In genomic region chr10:18777546-18777945, GRCm38 (mm10) we compare ENCODE assay signal across 30 mouse cellular contexts. TPM values are rescaled to one million over a fixed set of nuclear protein-coding genes. Genes with fewer than 3 reads are reported as not detected.
DNase-seq lines count a peak whose midpoint lies in the region; ATAC-seq and TF ChIP-seq lines count a peak whose summit lies in the region.
"Had no signal": no experiment of that assay in that cellular context is flagged by ENCODE, and none has a peak within 500 bp of the region (broad histone marks: within the 10 kb centered on the region; RNA-seq: fewer than 3 reads in every experiment).

No protein-coding gene starts in this region.

- 0 out of 2 replicates have a peak, but pooled peaks cover 5% of the 10 kb centered on the region for H3K4me1 ChIP-seq in hindbrain, embryonic 14.5 days (replicated peaks; ENCODE audit: control insufficient read depth, insufficient read depth, low read length)
- H3K4me1 ChIP-seq in hindbrain, postnatal 0 days (ENCODE audit: insufficient read depth, low read length): no peaks in the 10 kb centered on the region
- H3K4me1 ChIP-seq: embryonic facial prominence, embryonic 13.5 days; embryonic facial prominence, embryonic 15.5 days; forebrain, embryonic 12.5 days had no signal

- no peaks in the 10 kb centered on the region for H3K36me3 ChIP-seq in hindbrain, embryonic 14.5 days (replicated peaks; ENCODE audit: control insufficient read depth, insufficient read depth)
- H3K36me3 ChIP-seq in hindbrain, postnatal 0 days (ENCODE audit: insufficient read depth, low read length): no peaks in the 10 kb centered on the region
- H3K36me3 ChIP-seq: embryonic facial prominence, embryonic 13.5 days; embryonic facial prominence, embryonic 15.5 days; forebrain, embryonic 10.5 days; forebrain, embryonic 12.5 days; G1E had no signal

- peak; percentile 5 for DNase-seq in embryo, embryonic 10 days (ENCODE audit: low spot score)
- no peak for DNase-seq in embryo, embryonic 9.5 days (ENCODE audit: extremely low spot score)
- no peak for DNase-seq in hindbrain, embryonic 14.5 days (ENCODE audit: low spot score)
- DNase-seq in hindbrain, postnatal 0 days (ENCODE audit: low spot score): no peak
- peak; percentile 72 for DNase-seq in Muller cell, postnatal 12 days (ENCODE audit: inconsistent ontology term)
- DNase-seq in retina, embryonic 14.5 days (ENCODE audit: low spot score): peak; percentile 72
- no peak for DNase-seq in urinary bladder, postnatal 4 days (ENCODE audit: low spot score in 2 of 2)
- no peak for DNase-seq in left cerebral cortex, postnatal 25 days (ENCODE audit: low spot score in 2 of 2)
- DNase-seq: adrenal gland, adult 2 months; adrenal gland, postnatal 10 days; adrenal gland, postnatal 25 days; B cell, adult 2 months; cerebellum, adult 11 months; cerebellum, adult 18-20 months; cerebellum, adult 8-10 months; cerebellum, adult 9-11 months; cerebellum, postnatal 14 days; cerebellum, postnatal 36 days had no signal

- intact Hi-C loops in left cerebral cortex, postnatal 25 days (cut with DNase I): no loop called here

- no peaks in the 10 kb centered on the region for H3K9me3 ChIP-seq in hindbrain, embryonic 14.5 days (ENCODE audit: control insufficient read depth, low read length)
- H3K9me3 ChIP-seq in hindbrain, postnatal 0 days (ENCODE audit: low read length): no peaks in the 10 kb centered on the region
- H3K9me3 ChIP-seq: embryonic facial prominence, embryonic 13.5 days; embryonic facial prominence, embryonic 15.5 days; forebrain, embryonic 10.5 days; forebrain, embryonic 12.5 days; G1E had no signal

- WGBS in hindbrain, embryonic 14.5 days: 34% methylated on average over 3 of the region's 3 CpGs
- WGBS in hindbrain, postnatal 0 days: 39% methylated on average over 3 of the region's 3 CpGs

- H3K4me3 ChIP-seq in hindbrain, embryonic 14.5 days (replicated peaks; ENCODE audit: low read length): no peak overlapping the region
- H3K4me3 ChIP-seq in hindbrain, postnatal 0 days (ENCODE audit: low read length): no peak overlapping the region
- H3K4me3 ChIP-seq: embryonic facial prominence, embryonic 13.5 days; embryonic facial prominence, embryonic 15.5 days; erythroblast, embryonic 14.5 days; forebrain, embryonic 10.5 days; forebrain, embryonic 12.5 days had no signal

- H3K27ac ChIP-seq in hindbrain, embryonic 14.5 days: no peak overlapping the region
- no peak overlapping the region for H3K27ac ChIP-seq in hindbrain, postnatal 0 days
- H3K27ac ChIP-seq: embryonic facial prominence, embryonic 13.5 days; embryonic facial prominence, embryonic 15.5 days; forebrain, embryonic 10.5 days; forebrain, embryonic 12.5 days had no signal

- TF ChIP-seq CTCF in hindbrain, postnatal 0 days (IDR thresholded peaks at IDR 0.05; ENCODE audit: low read depth): no peak

- no peaks in the 10 kb centered on the region for H3K27me3 ChIP-seq in hindbrain, embryonic 14.5 days (ENCODE audit: control insufficient read depth, insufficient read depth, low read length)
- no peaks in the 10 kb centered on the region for H3K27me3 ChIP-seq in hindbrain, postnatal 0 days (ENCODE audit: insufficient read depth, low read length)
- H3K27me3 ChIP-seq: CH12.LX; embryonic facial prominence, embryonic 13.5 days; embryonic facial prominence, embryonic 15.5 days; forebrain, embryonic 12.5 days had no signal

- 0 out of 2 replicates have a peak, but pooled peaks have one; percentile 27 for ATAC-seq in hindbrain, embryonic 14.5 days (ENCODE audit: low FRiP score)
- no peak for ATAC-seq in hindbrain, postnatal 0 days
- ATAC-seq: CD4-positive, CD25-positive, alpha-beta regulatory T cell, adult 4 months; forebrain, embryonic 14.5 days; forebrain, embryonic 16.5 days had no signal

- H3K4me2 ChIP-seq in hindbrain, embryonic 14.5 days (replicated peaks): no peak overlapping the region
- H3K4me2 ChIP-seq in hindbrain, postnatal 0 days (ENCODE audit: low read depth, low read length): no peak overlapping the region
- H3K4me2 ChIP-seq: embryonic facial prominence, embryonic 13.5 days; embryonic facial prominence, embryonic 15.5 days; forebrain, embryonic 12.5 days had no signal

- no peak overlapping the region for H3K9ac ChIP-seq in hindbrain, embryonic 14.5 days
- H3K9ac ChIP-seq in hindbrain, postnatal 0 days (replicated peaks; ENCODE audit: low read length): no peak overlapping the region
- H3K9ac ChIP-seq: embryonic facial prominence, embryonic 13.5 days; embryonic facial prominence, embryonic 15.5 days; forebrain, embryonic 12.5 days had no signal

RNA-seq across cellular contexts. Expression of gene Gm4922, which starts 9.0 kb away (rescaled TPM):
- polyA plus RNA-seq in hindbrain, embryonic 14.5 days (2014; fragmentation: Nextera tagmentation; extraction: Ambion mirVana): 0.10 and 0.28 TPM in 2 replicates
- total RNA-seq in hindbrain, postnatal 0 days (2014; rRNA removed): not detected in 2 replicates
- 0.15 and 0.29 TPM in 2 replicates for polyA plus RNA-seq in hindbrain, postnatal 0 days (2015; fragmentation: Nextera tagmentation; extraction: Ambion mirVana)
- not detected for total RNA-seq in left cerebral cortex, postnatal 25 days (2021)
- total RNA-seq: adrenal gland, adult 2 months; adrenal gland, postnatal 10 days; adrenal gland, postnatal 25 days; CH12.LX; common myeloid progenitor, adult 5-6 weeks had no signal
- polyA plus RNA-seq: adrenal gland, adult 2 months; CD4-positive, CD25-positive, alpha-beta regulatory T cell, adult 4 months; embryonic facial prominence, embryonic 11.5 days; embryonic facial prominence, embryonic 13.5 days; embryonic facial prominence, embryonic 15.5 days; erythroblast, embryonic 14.5 days; forebrain, embryonic 10.5 days; forebrain, embryonic 14.5 days; G1E had no signal

RNA-seq across cellular contexts. Expression of gene Arfgef3, which starts 33.8 kb away (rescaled TPM):
- polyA plus RNA-seq in hindbrain, embryonic 14.5 days (2014; fragmentation: Nextera tagmentation; extraction: Ambion mirVana): 7.6 and 8.5 TPM in 2 replicates
- 34.5 and 39.0 TPM in 2 replicates for total RNA-seq in hindbrain, postnatal 0 days (2014; rRNA removed)
- 5.3 and 5.6 TPM in 2 replicates for polyA plus RNA-seq in hindbrain, postnatal 0 days (2015; fragmentation: Nextera tagmentation; extraction: Ambion mirVana)
- total RNA-seq in left cerebral cortex, postnatal 25 days (2021): 100 to 1,000 TPM; 104 to 105 TPM
- polyA plus RNA-seq: G1E had no signal

Comparison
In these comparisons a context has a peak if more than half of its experiments do, and no peak if none do; other contexts are left out.
1. DNase-seq: peak in embryo, embryonic 10 days (single experiment), Muller cell, postnatal 12 days (single experiment) and retina, embryonic 14.5 days (single experiment); none in embryo, embryonic 9.5 days (single experiment), hindbrain, embryonic 14.5 days (single experiment), hindbrain, postnatal 0 days (single experiment), urinary bladder, postnatal 4 days (0 of 2) and left cerebral cortex, postnatal 25 days (0 of 2).